Mouse (Mus musculus) forebrain, postnatal 0 days (tissue): Measurements from ENCODE around the gene Foxred1. TPM values are rescaled to one million over a fixed set of nuclear protein-coding genes. Genes with fewer than 3 reads are reported as not detected.

Experiments
- ATAC-seq: fragments of 200-750 bp; cut with Nextera tagmentation; 2 replicates; pipeline ENCODE4 v1.8.0; 2017; ENCODE audit warnings: mild to moderate bottlenecking, moderate library complexity
- DNase-seq: peaks from one replicate; pipeline ENCODE4 v3.0.0-alpha.2; 2015
- H3K27ac ChIP-seq: fragments of 300-500 bp; sonication (generic); 2 replicates; pipeline ENCODE4 v1.5.1; 2014; ENCODE audit warnings: low read depth, mild to moderate bottlenecking, antibody characterized with exemption, low read length, moderate library complexity, mixed read lengths
- H3K27me3 ChIP-seq: fragments of 300-500 bp; sonication (generic); 2 replicates; pipeline ENCODE4 v1.6.1; 2014; ENCODE audit warnings: mild to moderate bottlenecking, low read length, mixed read lengths; ENCODE audit not compliant: insufficient read depth
- H3K36me3 ChIP-seq: fragments of 300-500 bp; sonication (generic); 2 replicates; pipeline ENCODE4 v1.6.1; 2014; ENCODE audit warnings: mild to moderate bottlenecking, moderate library complexity; ENCODE audit not compliant: insufficient read depth
- H3K4me1 ChIP-seq: fragments of 300-500 bp; sonication (generic); 2 replicates; pipeline ENCODE4 v1.6.1; 2014; ENCODE audit warnings: antibody characterized with exemption; ENCODE audit not compliant: insufficient read depth
- H3K4me2 ChIP-seq: fragments of 300-500 bp; sonication (generic); 2 replicates; pipeline ENCODE4 v1.6.1; 2014; ENCODE audit warnings: low read depth, mild to moderate bottlenecking, moderate library complexity
- H3K4me3 ChIP-seq: fragments of 300-500 bp; sonication (generic); 2 replicates; pipeline ENCODE4 v1.5.1; 2014; ENCODE audit warnings: low read depth, low read length, mixed read lengths
- H3K9ac ChIP-seq: fragments of 300-500 bp; sonication (generic); 2 replicates; pipeline ENCODE4 v1.6.1; 2014; ENCODE audit warnings: mild to moderate bottlenecking
- H3K9me3 ChIP-seq: fragments of 300-500 bp; sonication (generic); 2 replicates; pipeline ENCODE4 v1.6.1; 2016; ENCODE audit warnings: low read length
- CTCF ChIP-seq: sonication (generic); IDR thresholded peaks from 2 replicates; pipeline ENCODE4 v1.5.1; 2016; ENCODE audit warnings: antibody characterized with exemption, control low read depth, low read depth
- WGBS: fragments of 180-500 bp; shearing (Covaris S2); extraction: QIAGEN DNeasy Blood & Tissue Kit; methylation state at CpG from one replicate; pipeline ENCODE4 v1.1.7; 2014; 5-methylcytosine and 5-hydroxymethylcytosine counted together
- polyA plus RNA-seq: library from polyadenylated mRNA; unstranded; fragments of >200 nt; fragmentation: Nextera tagmentation; extraction: Ambion mirVana; gene quantifications from 2 replicates; pipeline ENCODE4 v1.2.1, GENCODE M21; 2015
- total RNA-seq: library from RNA; depleted of rRNA; stranded (reverse); fragments of >200 nt; gene quantifications from 2 replicates; pipeline ENCODE4 v1.2.3, GENCODE M21; 2014

The Foxred1 gene
- total and polyA plus RNA-seq, 2 experiments from 2014 or later: 40.8 to 42.3 TPM

- ATAC-seq: peak; percentile 82; the same call in 1 of the 2 replicates
These were observed 25.1 kb upstream of the Foxred1 start for GRCm38 (mm10) chr9:35235996-35236395.

GRCm38 (mm10) chr9:35228671-35229070 is 17.8 kb upstream of the Foxred1 start:
- Histone ChIP-seq H3K4me1 (no peaks in the 10 kb centered on the region), H3K36me3 (peaks cover 18% of the 10 kb centered on the region), H3K27me3 (no peaks in the 10 kb centered on the region), H3K4me2 (no peak overlapping the region), H3K27ac (no peak overlapping the region), H3K4me3 (no peak overlapping the region), H3K9me3 (no peaks in the 10 kb centered on the region), H3K9ac (no peak overlapping the region)
- no peak for DNase-seq
- no peak for ATAC-seq
- 87% methylated on average over 3 of the region's 3 CpGs for WGBS
- no peak for TF ChIP-seq CTCF

More at GRCm38 (mm10) chr9:35235996-35236395, 25.1 kb upstream of the Foxred1 start:
- peak; percentile 68 for DNase-seq
- Histone ChIP-seq H3K4me1 (no peaks in the 10 kb centered on the region), H3K4me2 (no peak overlapping the region), H3K9ac (no peak overlapping the region), H3K4me3 (no peak overlapping the region), H3K27me3 (no peaks in the 10 kb centered on the region), H3K36me3 (peaks cover 29% of the 10 kb centered on the region), H3K27ac (no peak overlapping the region), H3K9me3 (no peaks in the 10 kb centered on the region)
- TF ChIP-seq CTCF: no peak
- 41% methylated on average over 3 of the region's 3 CpGs for WGBS

- DNase-seq (no peak), ATAC-seq (no peak)
- TF ChIP-seq CTCF: no peak
- Histone ChIP-seq H3K4me2 (no peak overlapping the region), H3K4me1 (no peaks in the 10 kb centered on the region), H3K4me3 (no peak overlapping the region), H3K9me3 (no peaks in the 10 kb centered on the region), H3K27me3 (no peaks in the 10 kb centered on the region), H3K9ac (no peak overlapping the region), H3K27ac (no peak overlapping the region), H3K36me3 (peaks cover 40% of the 10 kb centered on the region)
- WGBS: 95% methylated on average over 3 of the region's 3 CpGs
These were observed 12.6 kb upstream of the Foxred1 start for GRCm38 (mm10) chr9:35223466-35223865.

- no peak for ATAC-seq
- no peak overlapping the region for H3K9ac ChIP-seq
- peaks cover 68% of the 10 kb centered on the region for H3K36me3 ChIP-seq
- no peak overlapping the region for H3K4me2 ChIP-seq
- 63% methylated on average over 1 of the region's 1 CpGs for WGBS
- no peaks in the 10 kb centered on the region for H3K9me3 ChIP-seq
- no peak for DNase-seq
- no peaks in the 10 kb centered on the region for H3K4me1 ChIP-seq
- H3K27me3 ChIP-seq: no peaks in the 10 kb centered on the region
- H3K27ac ChIP-seq: no peak overlapping the region
- TF ChIP-seq CTCF: no peak
- H3K4me3 ChIP-seq: no peak overlapping the region
These were observed 7.1 kb upstream of the Foxred1 start for GRCm38 (mm10) chr9:35217963-35218362.

- ATAC-seq (no peak), DNase-seq (no peak)
- Histone ChIP-seq H3K4me1 (peaks cover 6% of the 10 kb centered on the region; the same call in 1 of the 2 replicates), H3K9ac (peak overlapping the region; percentile 80), H3K27ac (peak overlapping the region; percentile 68; the same call in 1 of the 2 replicates), H3K9me3 (no peaks in the 10 kb centered on the region), H3K4me3 (peak overlapping the region; percentile 77), H3K27me3 (no peaks in the 10 kb centered on the region), H3K4me2 (peak overlapping the region; percentile 72), H3K36me3 (peaks cover 42% of the 10 kb centered on the region)
- 35% methylated on average over 26 of the region's 26 CpGs for WGBS
- no peak for TF ChIP-seq CTCF
These were observed 987 bp upstream of the Foxred1 start for GRCm38 (mm10) chr9:35211573-35212511.

GRCm38 (mm10) chr9:35204421-35204820 is 6.4 kb downstream of the Foxred1 start:
- Histone ChIP-seq H3K27me3 (no peaks in the 10 kb centered on the region), H3K27ac (no peak overlapping the region), H3K4me1 (peaks cover 9% of the 10 kb centered on the region), H3K4me3 (no peak overlapping the region), H3K36me3 (peaks cover 36% of the 10 kb centered on the region), H3K4me2 (no peak overlapping the region), H3K9me3 (no peaks in the 10 kb centered on the region), H3K9ac (no peak overlapping the region)
- DNase-seq: no peak
- no peak for ATAC-seq
- TF ChIP-seq CTCF: no peak
- WGBS: 99% methylated on average over 2 of the region's 2 CpGs

- Histone ChIP-seq H3K9me3 (no peaks in the 10 kb centered on the region), H3K9ac (no peak overlapping the region), H3K27me3 (no peaks in the 10 kb centered on the region), H3K36me3 (peaks cover 30% of the 10 kb centered on the region), H3K4me2 (no peak overlapping the region), H3K27ac (no peak overlapping the region), H3K4me3 (no peak overlapping the region), H3K4me1 (peaks cover 9% of the 10 kb centered on the region)
- no peak for ATAC-seq
- no peak for TF ChIP-seq CTCF
- WGBS: 78% methylated on average over 3 of the region's 3 CpGs
- DNase-seq: no peak
These were observed 7.3 kb downstream of the Foxred1 start for GRCm38 (mm10) chr9:35203536-35203935.
